Mouse (Mus musculus) liver, embryonic 14.5 days (tissue): ENCODE results near the gene Ddc. TPM values are rescaled to one million over a fixed set of nuclear protein-coding genes. Genes with fewer than 3 reads are reported as not detected.

ENCODE experiments used
- ATAC-seq: fragments of 200-750 bp; cut with Nextera tagmentation; 2 replicates; pipeline ENCODE4 v1.8.0; 2017; ENCODE audit warnings: moderate number of reproducible peaks, mild to moderate bottlenecking, moderate library complexity; ENCODE audit not compliant: insufficient read depth
- DNase-seq, 3 experiments: peaks; one replicate each; pipeline ENCODE4 v3.0.0-alpha.2; 2012 to 2013; ENCODE audit warnings: low read depth in 3 of 3, low spot score in 3 of 3
- H3K27ac ChIP-seq: fragments of 300-500 bp; sonication (generic); 2 replicates; pipeline ENCODE4 v1.5.1; 2014; ENCODE audit warnings: moderate library complexity, mild to moderate bottlenecking, control low read depth, inconsistent platforms
- H3K27me3 ChIP-seq: fragments of 300-500 bp; sonication (generic); 2 replicates; pipeline ENCODE4 v1.6.1; 2014; ENCODE audit warnings: mild to moderate bottlenecking, low read length, moderate library complexity; ENCODE audit not compliant: control insufficient read depth, insufficient read depth
- H3K36me3 ChIP-seq: fragments of 300-500 bp; sonication (generic); replicated peaks from 2 replicates; pipeline ENCODE4 v1.6.1; 2014; ENCODE audit warnings: low read depth; ENCODE audit not compliant: control insufficient read depth, insufficient read depth
- H3K4me1 ChIP-seq, 2 experiments: fragments of 200-500 bp in 1 of 2; fragments of 300-500 bp in 1 of 2; sonication (generic) in 1 of 2; replicated peaks; 2 replicates each; pipeline ENCODE4 v1.6.1; 2012 to 2014; ENCODE audit warnings: antibody characterized with exemption in 1 of 2, inconsistent platforms in 1 of 2, low read length in 1 of 2; ENCODE audit not compliant: control insufficient read depth in 2 of 2, insufficient read depth in 2 of 2
- H3K4me2 ChIP-seq: fragments of 300-500 bp; sonication (generic); 2 replicates; pipeline ENCODE4 v1.6.1; 2014; ENCODE audit warnings: low read depth, mild to moderate bottlenecking, control low read depth, moderate library complexity
- H3K4me3 ChIP-seq, 2 experiments: fragments of 200-500 bp in 1 of 2; fragments of 300-500 bp in 1 of 2; sonication (generic) in 1 of 2; 2 replicates each; pipeline ENCODE4 v1.5.1; 2012 to 2014; ENCODE audit warnings: low read depth in 2 of 2, low read length in 2 of 2, mild to moderate bottlenecking in 2 of 2, control low read depth in 1 of 2, inconsistent platforms in 1 of 2, moderate library complexity in 1 of 2; ENCODE audit not compliant: insufficient read depth in 1 of 2
- H3K9ac ChIP-seq: fragments of 300-500 bp; sonication (generic); replicated peaks from 2 replicates; pipeline ENCODE4 v1.6.1; 2014; ENCODE audit warnings: mild to moderate bottlenecking, control low read depth, moderate library complexity
- H3K9me3 ChIP-seq: fragments of 300-500 bp; sonication (generic); 2 replicates; pipeline ENCODE4 v1.6.1; 2016; ENCODE audit warnings: low read length, mixed read lengths; ENCODE audit not compliant: control insufficient read depth
- CTCF ChIP-seq: IDR thresholded peaks from 2 replicates; pipeline ENCODE4 v1.5.1; 2016; ENCODE audit warnings: antibody characterized with exemption, low read depth, control low read depth
- EP300 ChIP-seq: IDR thresholded peaks from 2 replicates; pipeline ENCODE4 v1.6.1; 2016; ENCODE audit warnings: antibody characterized with exemption, low read depth
- WGBS: fragments of 180-500 bp; shearing (Covaris S2); extraction: QIAGEN DNeasy Blood & Tissue Kit; methylation state at CpG from one replicate; pipeline ENCODE4 v1.1.7; 2014; ENCODE audit not compliant: insufficient replicate concordance; 5-methylcytosine and 5-hydroxymethylcytosine counted together
- polyA plus RNA-seq, 2 experiments: library from polyadenylated mRNA; depleted of rRNA in 1 of 2; stranded (reverse) in 1 of 2; unstranded in 1 of 2; fragments of >200 nt; fragmentation: Nextera tagmentation in 1 of 2; extraction: Ambion mirVana in 1 of 2; gene quantifications; 2 replicates each; pipeline versions ENCODE4 v1.2.1 to v1.2.3; 2012 to 2014

Gene Ddc
- polyA plus RNA-seq, 2 experiments, result 4.3 to 7.4 TPM

DNA sequence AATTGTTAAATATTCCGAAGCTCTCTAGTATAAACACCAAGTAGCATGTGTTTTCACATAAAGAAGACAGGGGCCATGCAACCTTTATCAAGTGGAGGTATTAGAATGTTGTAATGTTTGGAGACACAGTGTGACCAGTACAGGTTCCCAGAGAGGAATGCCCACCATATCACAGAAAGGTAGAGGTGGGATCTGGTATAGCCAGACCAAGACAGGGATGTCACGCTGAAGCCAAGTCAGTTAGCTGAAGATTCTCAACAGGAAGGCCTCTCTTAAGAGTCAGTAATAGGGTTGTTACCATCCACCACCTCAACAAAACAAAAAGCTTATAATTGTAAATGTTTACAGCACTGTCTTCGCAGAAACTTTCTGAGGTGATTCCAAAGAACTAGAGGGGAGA is 127.3 kb downstream of the Ddc start:
- TF ChIP-seq CTCF (no peak), EP300 (no peak)
- Histone ChIP-seq H3K36me3 (peaks cover 33% of the 10 kb centered on the region), H3K4me1 (peaks cover 0 to 2% of the 10 kb centered on the region in 2 experiments; a peak in 2 of 4 replicates), H3K27me3 (no peaks in the 10 kb centered on the region), H3K9me3 (no peaks in the 10 kb centered on the region), H3K4me2 (no peak overlapping the region), H3K9ac (no peak overlapping the region), H3K27ac (no peak overlapping the region), H3K4me3 (no peak overlapping the region)
- 77% methylated on average over 3 of the region's 3 CpGs for WGBS
- ATAC-seq (no peak), DNase-seq (no peak)

DNA sequence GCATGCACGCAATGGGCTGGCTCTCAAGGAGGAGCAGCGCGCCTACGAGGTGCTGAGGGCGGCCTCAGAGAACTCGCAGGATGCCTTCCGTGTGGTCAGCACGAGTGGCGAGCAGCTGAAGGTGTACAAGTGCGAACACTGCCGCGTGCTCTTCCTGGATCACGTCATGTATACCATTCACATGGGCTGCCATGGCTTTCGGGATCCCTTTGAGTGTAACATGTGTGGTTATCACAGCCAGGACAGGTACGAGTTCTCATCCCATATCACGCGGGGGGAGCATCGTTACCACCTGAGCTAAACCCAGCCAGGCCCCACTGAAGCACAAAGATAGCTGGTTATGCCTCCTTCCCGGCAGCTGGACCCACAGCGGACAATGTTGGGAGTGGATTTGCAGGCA is 128.7 kb downstream of the Ddc start:
- no peaks in the 10 kb centered on the region for H3K9me3 ChIP-seq
- no peak overlapping the region for H3K27ac ChIP-seq
- TF ChIP-seq EP300, result no peak
- TF ChIP-seq CTCF, result no peak
- H3K27me3 ChIP-seq, result no peaks in the 10 kb centered on the region
- ATAC-seq, result no peak
- peaks cover 33% of the 10 kb centered on the region for H3K36me3 ChIP-seq
- no peak for DNase-seq
- H3K4me1 ChIP-seq, result peaks cover 0 to 2% of the 10 kb centered on the region in 2 experiments; a peak in 2 of 4 replicates
- H3K9ac ChIP-seq, result no peak overlapping the region
- WGBS, result 91% methylated on average over 20 of the region's 20 CpGs
- no peak overlapping the region for H3K4me2 ChIP-seq
- no peak overlapping the region for H3K4me3 ChIP-seq

DNA sequence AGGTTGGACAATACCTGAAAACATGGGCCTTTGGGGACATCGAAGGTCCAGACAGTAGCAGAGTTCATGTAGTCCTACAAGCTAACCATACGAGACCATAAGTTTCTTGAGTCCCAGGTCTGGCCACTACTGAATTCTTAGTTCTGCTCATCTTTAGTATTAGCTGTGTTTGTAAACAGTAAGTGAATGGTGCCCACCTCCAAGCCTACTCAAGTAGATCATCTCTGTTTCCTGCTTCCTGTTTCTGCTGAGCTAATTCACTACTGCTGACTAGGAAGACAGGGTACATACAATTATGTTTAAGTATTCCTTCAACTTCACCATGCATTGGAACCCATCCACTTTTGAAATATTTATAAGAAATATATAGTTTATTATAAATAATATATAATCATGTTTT is 129.9 kb downstream of the Ddc start:
- Histone ChIP-seq H3K4me1 (peaks cover 0 to 2% of the 10 kb centered on the region in 2 experiments; a peak in 2 of 4 replicates), H3K9me3 (no peaks in the 10 kb centered on the region), H3K4me3 (no peak overlapping the region), H3K27me3 (no peaks in the 10 kb centered on the region), H3K27ac (no peak overlapping the region), H3K9ac (no peak overlapping the region), H3K36me3 (peaks cover 33% of the 10 kb centered on the region), H3K4me2 (no peak overlapping the region)
- no peak for DNase-seq
- ATAC-seq, result no peak
- WGBS, result 84% methylated on average over 2 of the region's 2 CpGs
- TF ChIP-seq CTCF (no peak), EP300 (no peak)

DNA sequence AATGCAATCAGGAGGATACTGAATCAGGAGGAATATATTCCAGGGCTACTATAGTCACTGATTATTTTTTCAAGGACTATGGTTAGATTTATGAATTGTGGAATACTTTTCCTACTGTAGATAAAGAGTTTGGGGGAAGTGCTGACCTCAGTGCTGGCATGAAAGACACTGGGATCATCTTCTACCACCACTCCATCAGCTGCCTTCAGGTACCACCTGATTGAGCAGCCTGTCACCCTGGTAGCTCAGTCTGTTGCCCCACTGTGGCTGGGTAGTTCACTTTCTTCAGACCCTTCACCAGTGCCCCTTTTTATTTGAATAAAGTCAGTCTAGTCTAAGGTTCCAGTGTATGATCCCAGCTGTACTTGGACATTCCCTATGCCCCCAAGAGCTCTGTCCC is 131.2 kb downstream of the Ddc start:
- no peak overlapping the region for H3K9ac ChIP-seq
- H3K9me3 ChIP-seq, result no peaks in the 10 kb centered on the region
- H3K4me2 ChIP-seq, result no peak overlapping the region
- peaks cover 35% of the 10 kb centered on the region for H3K36me3 ChIP-seq
- ATAC-seq (no peak), DNase-seq (no peak)
- TF ChIP-seq EP300, result no peak
- no peak for TF ChIP-seq CTCF
- no peak overlapping the region for H3K4me3 ChIP-seq
- peaks cover 0 to 2% of the 10 kb centered on the region in 2 experiments; a peak in 2 of 4 replicates for H3K4me1 ChIP-seq
- no peak overlapping the region for H3K27ac ChIP-seq
- H3K27me3 ChIP-seq, result no peaks in the 10 kb centered on the region

DNA sequence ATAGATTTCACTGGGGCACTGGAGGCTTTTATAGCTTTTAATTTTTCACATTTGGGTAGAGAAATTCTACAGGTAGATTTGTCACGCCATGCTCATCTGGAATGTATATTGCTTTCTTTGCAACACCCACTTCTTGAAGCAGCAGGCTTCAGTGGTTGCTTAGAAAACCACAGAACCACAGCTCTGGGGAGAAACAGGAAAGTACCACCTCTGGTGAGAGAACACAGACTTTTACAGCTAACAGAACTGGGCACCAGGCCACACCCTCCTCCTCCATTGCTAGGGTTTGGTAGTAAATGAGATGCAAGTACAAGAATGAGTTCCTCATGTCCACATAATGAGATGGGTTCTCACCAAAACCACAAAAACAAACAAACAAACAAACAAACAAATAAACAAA is 131.8 kb downstream of the Ddc start:
- no peak for DNase-seq
- no peak overlapping the region for H3K4me2 ChIP-seq
- no peak overlapping the region for H3K27ac ChIP-seq
- TF ChIP-seq EP300, result no peak
- TF ChIP-seq CTCF, result no peak
- peaks cover 37% of the 10 kb centered on the region for H3K36me3 ChIP-seq
- no peak overlapping the region for H3K9ac ChIP-seq
- no peak for ATAC-seq
- H3K9me3 ChIP-seq, result no peaks in the 10 kb centered on the region
- 55% methylated on average over 1 of the region's 1 CpGs for WGBS
- H3K4me3 ChIP-seq, result no peak overlapping the region
- H3K27me3 ChIP-seq, result no peaks in the 10 kb centered on the region
- H3K4me1 ChIP-seq, result peaks cover 0 to 2% of the 10 kb centered on the region in 2 experiments; a peak in 2 of 4 replicates
